ENCODE assay signal across 8 mouse cellular contexts in the genomic region with DNA sequence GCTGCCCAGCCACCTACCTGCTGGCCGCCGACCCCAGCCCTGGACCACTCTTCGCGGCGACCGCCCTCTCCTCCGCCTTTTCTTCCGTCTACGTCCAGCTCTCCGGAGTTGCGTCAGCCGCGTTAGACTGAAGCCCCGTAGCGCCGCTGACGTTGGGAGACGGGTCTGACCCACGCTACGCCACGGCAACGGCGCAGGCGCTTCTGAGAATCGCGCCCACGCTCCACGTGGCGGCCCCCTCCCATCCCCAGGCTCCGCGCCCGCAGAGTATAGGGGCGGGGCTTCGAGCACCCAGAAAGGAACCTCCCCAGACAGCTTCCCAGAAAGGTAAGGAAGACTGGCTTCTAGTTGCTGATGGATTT. TPM values are rescaled to one million over a fixed set of nuclear protein-coding genes. Genes with fewer than 3 reads are reported as not detected.
DNase-seq lines count a peak whose midpoint lies in the region; ATAC-seq and TF ChIP-seq lines count a peak whose summit lies in the region.

TSS of gene Aldh18a1 (minus strand) at position 171 of the 362 bp plus-strand sequence.

- no peaks in the 10 kb centered on the region for H3K27me3 ChIP-seq in MEL (ENCODE audit: control insufficient read depth in 1 of 2, insufficient read depth in 2 of 2, low read length in 2 of 2)
- H3K27me3 ChIP-seq in cerebellum, adult 2 months (ENCODE audit: control insufficient read depth, insufficient read depth, low read length), result no peaks in the 10 kb centered on the region
- H3K27me3 ChIP-seq in forebrain, postnatal 0 days (ENCODE audit: insufficient read depth, low read length), result no peaks in the 10 kb centered on the region
- H3K27me3 ChIP-seq in lung, embryonic 15.5 days, result no peaks in the 10 kb centered on the region

- TF ChIP-seq CTCF in MEL (IDR thresholded peaks at IDR 0.05 in 2 of 3, conservative IDR thresholded peaks at IDR 0.05 in 1 of 3; ENCODE audit: control insufficient read depth in 1 of 3, insufficient read depth in 1 of 3, low read depth in 2 of 3, low read length in 3 of 3, poor library complexity in 1 of 3, severe bottlenecking in 1 of 3), result no peak
- TF ChIP-seq CTCF in cerebellum, adult 2 months (IDR thresholded peaks at IDR 0.05; ENCODE audit: borderline replicate concordance, insufficient read depth, low read depth, low read length), result no peak
- TF ChIP-seq CTCF in forebrain, postnatal 0 days (IDR thresholded peaks at IDR 0.05; ENCODE audit: low read depth), result peak; percentile 34

- peak within 1 kb of the TSS; percentile 90 for H3K9ac ChIP-seq in MEL (ENCODE audit: control insufficient read depth, low read depth, low read length, poor library complexity, severe bottlenecking)
- peak within 1 kb of the TSS; percentile 72 for H3K9ac ChIP-seq in forebrain, postnatal 0 days
- peak within 1 kb of the TSS; percentile 64 for H3K9ac ChIP-seq in lung, embryonic 15.5 days

- ATAC-seq in forebrain, postnatal 0 days, result peak; percentile 95
- ATAC-seq in lung, embryonic 15.5 days (ENCODE audit: borderline replicate concordance, extremely low read depth, low FRiP score, low TSS enrichment), result peak; percentile 95

- DNase-seq in MEL (ENCODE audit: low read depth, low spot score), result peak; percentile 95
- peak; percentile 92 to 96 for DNase-seq in cerebellum, adult 2 months
- DNase-seq in forebrain, postnatal 0 days, result peak; percentile 99
- peak; percentile 97 for DNase-seq in heart, postnatal 4 days
- peak; percentile 87 to 93 for DNase-seq in layer of hippocampus, adult 8-10 months (ENCODE audit: low spot score in 2 of 2)
- DNase-seq in ovary, adult 18-20 months (ENCODE audit: low spot score), result peak; percentile 85
- peak; percentile 95 for DNase-seq in thymus, postnatal 0 days (ENCODE audit: low spot score)

- H3K27ac ChIP-seq in MEL (ENCODE audit: control insufficient read depth, low read depth, low read length), result peak within 1 kb of the TSS; percentile 96
- no peak within 1 kb of the TSS for H3K27ac ChIP-seq in cerebellum, adult 2 months (ENCODE audit: insufficient read depth, low read length)
- H3K27ac ChIP-seq in forebrain, postnatal 0 days (ENCODE audit: low read depth, low read length), result peak within 1 kb of the TSS; percentile 70
- peak within 1 kb of the TSS; percentile 41 for H3K27ac ChIP-seq in lung, embryonic 15.5 days

- TF ChIP-seq RAD21 in MEL (IDR thresholded peaks at IDR 0.05; ENCODE audit: low read depth, low read length), result no peak

- TF ChIP-seq POLR2A in MEL (IDR thresholded peaks at IDR 0.05; ENCODE audit: control insufficient read depth in 1 of 2, insufficient read depth in 1 of 2, low read depth in 1 of 2, low read length in 2 of 2, poor library complexity in 1 of 2), result peak in 1 of 2 experiments; percentile 42; a peak in 1 of 4 replicates
- 0 out of 2 replicates have a peak, but pooled peaks have one; percentile 17 for TF ChIP-seq POLR2A in cerebellum, adult 2 months (IDR thresholded peaks at IDR 0.05; ENCODE audit: borderline replicate concordance, insufficient read depth, low read length)

- no peak for TF ChIP-seq EP300 in MEL (IDR thresholded peaks at IDR 0.05; ENCODE audit: low read depth in 1 of 2, low read length in 2 of 2)

- H3K4me3 ChIP-seq in MEL (ENCODE audit: control insufficient read depth in 1 of 2, insufficient read depth in 1 of 2, low read depth in 2 of 2, low read length in 2 of 2), result peak within 1 kb of the TSS; percentile 35 to 90
- peak within 1 kb of the TSS; percentile 84 for H3K4me3 ChIP-seq in cerebellum, adult 2 months (replicated peaks; ENCODE audit: insufficient read depth, low read depth, low read length)
- peak within 1 kb of the TSS; percentile 77 for H3K4me3 ChIP-seq in forebrain, postnatal 0 days (ENCODE audit: low read depth, low read length)
- H3K4me3 ChIP-seq in lung, embryonic 15.5 days, result peak within 1 kb of the TSS; percentile 77

- WGBS in cerebellum, adult 2 months, result under 1% methylated on average over 34 of the region's 34 CpGs
- 0% methylated on average over 34 of the region's 34 CpGs for WGBS in forebrain, postnatal 0 days
- under 1% methylated on average over 34 of the region's 34 CpGs for WGBS in lung, embryonic 15.5 days

- peaks cover 0 to 14% of the 10 kb centered on the region in 2 experiments; a peak in 2 of 4 replicates for H3K36me3 ChIP-seq in MEL (ENCODE audit: control insufficient read depth in 1 of 2, insufficient read depth in 2 of 2, low read length in 2 of 2)
- H3K36me3 ChIP-seq in forebrain, postnatal 0 days (ENCODE audit: insufficient read depth), result 0 out of 2 replicates have a peak, but pooled peaks cover 2% of the 10 kb centered on the region
- no peaks in the 10 kb centered on the region; the same call in none of the 2 replicates for H3K36me3 ChIP-seq in lung, embryonic 15.5 days

- H3K9me3 ChIP-seq in MEL (replicated peaks; ENCODE audit: insufficient read depth, low read length), result no peaks in the 10 kb centered on the region
- H3K9me3 ChIP-seq in forebrain, postnatal 0 days (ENCODE audit: low read length), result no peaks in the 10 kb centered on the region
- no peaks in the 10 kb centered on the region for H3K9me3 ChIP-seq in lung, embryonic 15.5 days

- peak within 1 kb of the TSS; percentile 78 for H3K4me2 ChIP-seq in forebrain, postnatal 0 days (ENCODE audit: low read depth)
- peak within 1 kb of the TSS; percentile 83 for H3K4me2 ChIP-seq in lung, embryonic 15.5 days

- H3K4me1 ChIP-seq in MEL (ENCODE audit: control insufficient read depth in 1 of 2, insufficient read depth in 2 of 2, low read length in 2 of 2), result peaks cover 0 to 15% of the 10 kb centered on the region in 2 experiments; a peak in 2 of 4 replicates
- H3K4me1 ChIP-seq in cerebellum, adult 2 months (ENCODE audit: control insufficient read depth, insufficient read depth, low read length), result no peaks in the 10 kb centered on the region
- H3K4me1 ChIP-seq in forebrain, postnatal 0 days (ENCODE audit: insufficient read depth), result peaks cover 8% of the 10 kb centered on the region
- peaks cover 12% of the 10 kb centered on the region for H3K4me1 ChIP-seq in lung, embryonic 15.5 days

- H3K79me2 ChIP-seq in MEL (ENCODE audit: control insufficient read depth, insufficient read depth, low read length, poor library complexity), result peaks cover 26% of the 10 kb centered on the region

TF ChIP-seq in MEL, 35 proteins besides CTCF, POLR2A, EP300 and RAD21:
- peak; percentile 6; the same call in 1 of the 2 replicates for TF ChIP-seq MXI1 (IDR thresholded peaks at IDR 0.05; ENCODE audit: low read depth, low read length)
- TF ChIP-seq NELFE (IDR thresholded peaks at IDR 0.05; ENCODE audit: low read depth, low read length), result no peak
- no peak; the same call in 1 of the 2 replicates for TF ChIP-seq MYC (IDR thresholded peaks at IDR 0.05; ENCODE audit: low read depth, low read length)
- no peak for TF ChIP-seq POLR2AphosphoS5 (IDR thresholded peaks at IDR 0.05; ENCODE audit: borderline replicate concordance, low read depth, low read length)
- TF ChIP-seq TBP (IDR thresholded peaks at IDR 0.05; ENCODE audit: low read depth, low read length), result no peak

RNA-seq across cellular contexts. Expression of gene Aldh18a1, which starts in this region (rescaled TPM):
- 35.3 and 68.5 TPM in 2 replicates for total RNA-seq in MEL (2012; rRNA removed)
- polyA plus RNA-seq in MEL (2012; ENCODE audit: insufficient read depth in 1 of 2, insufficient read length in 2 of 2, low read depth in 1 of 2, low replicate concordance in 2 of 2, missing spikeins in 1 of 2), result 100 to 1,000 TPM in 1 of 2 experiments, 10 to 100 TPM in 1; 89.7 to 214 TPM
- polyA plus RNA-seq in cerebellum, adult 2 months (2012; rRNA removed), result 25.3 and 32.2 TPM in 2 replicates
- 57.0 and 72.5 TPM in 2 replicates for total RNA-seq in forebrain, postnatal 0 days (2014; rRNA removed)
- polyA plus RNA-seq in forebrain, postnatal 0 days (2015; fragmentation: Nextera tagmentation; extraction: Ambion mirVana), result 32.6 and 37.9 TPM in 2 replicates
- 10 to 100 TPM; 23.5 to 30.4 TPM for total RNA-seq in heart, postnatal 4 days (2021)
- 10 to 100 TPM; 19.9 to 29.8 (median 26.1) TPM for total RNA-seq in layer of hippocampus, adult 8-10 months (2022)
- 59.3 and 60.8 TPM in 2 replicates for polyA plus RNA-seq in lung, embryonic 15.5 days (2015; fragmentation: Nextera tagmentation; extraction: Ambion mirVana)
- polyA plus RNA-seq in thymus, postnatal 0 days (2015; fragmentation: Nextera tagmentation; extraction: Ambion mirVana), result 28.2 and 36.1 TPM in 2 replicates
